Mouse (Mus musculus) lung, adult 18-20 months (tissue): ENCODE data around the gene Spata5.
A peak's percentile ranks its signal among the peaks of the same experiment; 100 is the strongest.
"Not testable (repeated sequence)": the region's sequence is repeated elsewhere in the genome, so short reads cannot be mapped to it uniquely, and the experiment has no call there.

Source experiments
- DNase-seq, 2 experiments: peaks; one replicate each; pipeline ENCODE4 v3.0.0; 2022; ENCODE audit warnings: mixed read lengths in 2 of 2

Spata5 gene

DNA sequence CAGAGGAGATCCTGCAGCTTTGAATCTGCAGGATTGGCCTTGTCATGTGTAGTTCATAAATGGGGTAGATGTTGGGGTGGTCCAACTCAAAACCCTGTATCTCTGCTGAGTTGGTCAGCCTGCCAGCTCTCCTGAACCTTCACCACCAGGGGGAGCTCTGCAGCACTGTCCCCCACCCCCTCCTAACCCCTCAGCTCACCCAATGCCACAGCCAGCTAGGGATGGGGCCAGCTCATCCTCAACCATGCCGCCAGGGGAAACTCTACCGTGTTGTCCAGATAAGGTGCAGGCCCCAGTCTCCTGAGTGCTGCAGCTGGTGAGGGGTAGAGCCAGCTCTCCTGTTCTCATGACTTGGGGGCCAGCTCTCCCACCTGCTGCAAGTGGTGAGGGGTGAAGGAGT, 95.8 kb downstream of the Spata5 start:
- DNase-seq: peak; percentile 11 to 29

GRCm38 (mm10) chr3:37516379-37516778, 96.7 kb downstream of the Spata5 start:
- no peak for DNase-seq

DNA sequence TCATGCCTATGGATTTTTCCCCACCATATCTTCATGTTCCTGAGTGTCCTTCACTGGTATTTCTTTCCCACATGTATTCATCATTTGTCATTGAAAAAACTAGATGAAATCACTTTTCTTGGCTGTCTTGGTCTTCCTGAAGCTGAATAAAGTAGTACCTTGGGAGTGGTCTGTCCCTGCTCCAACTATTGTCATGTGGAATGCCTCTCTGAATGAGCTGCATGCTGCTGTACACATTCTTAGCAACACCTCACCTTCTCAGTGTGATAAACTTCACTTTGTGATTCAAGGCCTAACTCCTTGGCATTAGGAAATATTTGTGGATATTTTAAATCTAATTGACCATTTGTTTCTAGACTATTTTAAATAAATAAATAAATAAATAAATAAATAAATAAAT, 98.9 kb downstream of the Spata5 start:
- no peak for DNase-seq

- no peak for DNase-seq
Observed at GRCm38 (mm10) chr3:37520334-37521023, 100.8 kb downstream of the Spata5 start.

- DNase-seq: no peak
Observed at GRCm38 (mm10) chr3:37532079-37532478, 112.4 kb downstream of the Spata5 start.

DNA sequence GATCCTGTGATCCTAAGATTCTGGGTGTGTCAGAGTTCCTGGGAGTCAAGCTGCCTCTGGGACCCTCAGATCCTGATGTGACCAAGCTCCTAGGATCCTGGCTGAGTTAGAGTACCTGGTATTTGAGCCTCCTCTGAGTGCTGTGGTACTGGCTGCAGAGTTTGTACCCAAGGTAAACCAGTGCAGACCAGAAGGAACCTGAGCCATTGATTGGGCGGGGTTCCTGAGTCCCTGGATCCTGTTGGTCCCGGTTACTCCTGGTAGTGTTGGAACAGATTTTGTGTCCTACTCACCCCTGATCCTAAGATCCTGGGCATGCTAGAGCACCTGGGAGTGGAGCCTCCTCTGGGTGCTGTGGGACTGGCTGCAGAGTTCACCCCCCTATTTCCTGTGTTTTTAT, 121.0 kb downstream of the Spata5 start:
- DNase-seq: not testable (repeated sequence)

GRCm38 (mm10) chr3:37546351-37546750, 126.7 kb downstream of the Spata5 start:
- no peak for DNase-seq

DNA sequence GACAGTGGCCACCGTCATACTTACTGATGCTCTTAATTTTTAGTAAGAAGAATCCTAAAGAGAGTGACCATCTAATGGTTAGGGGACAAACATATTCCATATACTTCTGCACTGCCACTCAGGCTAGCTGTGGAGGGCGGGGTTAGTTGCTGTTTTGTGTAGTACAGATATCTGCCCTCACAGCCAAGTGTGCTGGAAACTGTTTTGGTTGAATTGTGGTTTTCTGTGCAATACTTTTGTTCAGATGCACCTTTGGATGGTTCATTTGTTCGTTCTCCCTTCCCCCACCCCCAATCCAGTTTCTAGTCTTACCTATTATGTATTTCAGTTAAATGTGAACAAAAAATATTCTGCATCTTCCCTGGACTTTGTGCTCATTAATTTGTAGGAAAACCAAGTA, 130.5 kb downstream of the Spata5 start:
- no peak for DNase-seq

- DNase-seq: no peak
Observed at GRCm38 (mm10) chr3:37550594-37550993, 130.9 kb downstream of the Spata5 start.

GRCm38 (mm10) chr3:37551486-37551885, 131.8 kb downstream of the Spata5 start:
- DNase-seq: no peak

DNA sequence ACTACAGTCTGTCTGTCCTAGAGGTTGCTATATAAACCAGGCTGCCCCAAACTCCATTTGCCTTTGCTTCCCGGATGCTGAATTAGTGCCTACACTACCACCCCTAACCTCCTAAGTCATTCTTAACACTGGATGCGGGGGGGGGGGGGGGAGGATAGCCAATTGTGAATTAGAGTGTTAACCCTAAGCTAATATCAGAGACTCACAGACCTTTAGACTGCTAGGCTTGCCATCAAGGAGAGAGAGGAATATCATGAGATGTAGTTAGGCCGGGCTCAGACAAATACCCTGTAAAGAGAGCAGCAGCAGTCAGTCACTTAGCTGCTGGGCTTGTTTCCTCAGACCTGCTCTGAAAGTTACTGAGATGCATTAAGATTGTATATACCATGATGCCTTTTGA, 132.5 kb downstream of the Spata5 start:
- no peak for DNase-seq

- no peak for DNase-seq
Observed at GRCm38 (mm10) chr3:37553371-37554033, 133.8 kb downstream of the Spata5 start.

DNA sequence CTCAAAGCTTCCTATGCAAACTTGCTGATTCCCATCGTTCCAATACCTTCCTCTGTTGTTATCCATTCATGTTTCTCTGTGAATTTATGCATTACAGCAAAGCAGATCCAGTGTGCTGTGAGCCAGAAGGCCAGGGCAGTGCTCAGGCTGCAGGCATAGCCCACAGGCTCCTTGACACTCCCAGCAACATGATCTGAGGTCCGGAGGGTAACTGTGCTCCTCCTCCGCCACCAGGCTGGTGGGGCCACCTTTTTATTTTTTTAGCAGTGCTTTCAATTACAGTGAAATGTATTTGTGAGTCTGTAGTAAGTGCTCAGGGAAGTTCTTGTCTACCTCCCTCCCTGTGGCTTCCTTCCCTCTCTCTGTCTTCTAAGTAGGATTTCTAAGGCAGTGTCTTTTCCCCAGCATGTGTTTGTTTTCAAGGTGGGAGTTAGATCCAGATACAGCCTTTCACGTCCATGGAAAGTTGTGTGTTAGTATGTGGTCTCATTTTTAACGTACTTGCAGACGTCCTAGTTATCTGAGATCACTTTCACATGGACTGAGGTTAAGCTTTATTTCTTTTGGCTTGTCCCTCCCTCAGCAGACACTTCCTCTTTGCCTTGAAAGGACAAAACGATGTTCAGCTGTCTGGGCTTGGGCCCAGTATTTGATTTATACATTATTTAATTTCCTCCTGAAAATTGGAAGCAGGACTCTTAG, 136.9 kb downstream of the Spata5 start:
- no peak for DNase-seq

DNA sequence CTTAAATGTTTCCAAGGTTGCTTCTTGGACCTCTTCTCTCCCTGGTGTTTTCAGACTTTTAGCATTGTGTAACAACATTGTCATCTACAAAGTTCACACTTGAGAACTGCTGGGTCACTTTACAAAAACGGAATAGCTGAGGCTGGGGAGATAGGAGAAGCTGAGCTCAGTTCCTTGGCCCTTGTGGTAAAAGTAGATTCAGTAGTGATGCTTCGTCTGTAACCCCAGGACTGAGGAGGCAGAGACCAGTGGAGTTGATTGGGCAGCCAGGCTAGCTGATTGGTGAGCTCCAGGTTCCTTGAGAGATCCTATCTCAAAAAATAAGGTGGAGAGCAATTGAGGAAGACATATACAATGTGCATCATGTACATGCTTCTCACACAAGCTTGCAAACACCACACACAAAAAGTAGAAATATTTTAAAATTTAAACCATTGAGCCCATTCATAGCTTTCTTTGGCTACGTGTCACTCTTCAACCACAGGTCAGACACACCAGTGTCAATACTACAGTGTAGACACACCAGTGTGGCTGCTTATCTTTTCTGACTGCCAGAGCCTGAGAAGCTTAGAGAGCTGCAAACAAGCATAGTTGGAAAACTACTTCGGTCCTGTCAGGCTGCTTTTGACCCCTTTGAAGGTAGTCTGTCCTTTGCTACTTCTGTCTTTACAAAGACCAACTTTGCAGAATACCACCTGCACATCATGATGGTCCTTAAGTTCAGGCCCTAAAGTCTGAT, 138.2 kb downstream of the Spata5 start:
- no peak for DNase-seq

DNA sequence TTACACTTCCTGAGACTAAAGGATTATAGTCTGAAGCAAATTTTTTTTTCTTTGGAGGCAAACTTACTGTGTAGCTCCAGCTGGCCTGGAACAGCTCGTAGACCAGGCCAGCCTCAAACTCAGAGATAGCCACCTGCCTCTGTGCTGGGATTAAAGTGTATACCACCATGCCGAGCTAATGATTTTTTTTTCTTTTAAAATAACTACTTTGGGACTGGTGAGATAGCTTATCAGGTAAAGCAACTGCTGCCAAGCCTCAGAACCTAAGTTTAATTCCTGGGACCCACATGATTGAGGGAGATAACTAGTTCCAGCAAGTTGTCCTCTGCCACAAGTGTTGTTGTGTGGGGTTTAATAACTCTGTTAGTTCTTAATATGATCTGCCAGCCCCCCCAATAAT, 139.6 kb downstream of the Spata5 start:
- DNase-seq: no peak

DNA sequence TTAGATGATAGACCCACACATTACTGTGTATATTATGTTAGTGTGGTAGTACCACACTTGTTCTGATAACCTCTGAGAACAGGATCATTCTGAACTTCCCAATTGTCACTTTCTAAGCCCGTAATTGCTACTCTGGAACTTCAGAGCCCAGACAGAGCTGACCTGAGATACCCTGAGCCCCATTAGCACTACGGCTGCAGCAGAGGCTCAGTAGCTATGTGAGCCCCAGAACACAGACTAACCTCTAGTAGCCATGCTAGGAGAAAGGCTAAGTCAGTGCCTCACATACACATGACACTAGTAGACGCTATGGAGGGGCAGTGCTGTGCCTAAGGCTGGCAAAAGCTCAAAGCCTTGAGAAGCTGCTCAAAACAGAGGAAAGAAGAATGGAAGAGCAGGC, 141.8 kb downstream of the Spata5 start:
- DNase-seq: no peak

GRCm38 (mm10) chr3:37566097-37566496, 146.4 kb downstream of the Spata5 start:
- no peak for DNase-seq

GRCm38 (mm10) chr3:37567505-37567904, 147.8 kb downstream of the Spata5 start:
- no peak for DNase-seq

DNA sequence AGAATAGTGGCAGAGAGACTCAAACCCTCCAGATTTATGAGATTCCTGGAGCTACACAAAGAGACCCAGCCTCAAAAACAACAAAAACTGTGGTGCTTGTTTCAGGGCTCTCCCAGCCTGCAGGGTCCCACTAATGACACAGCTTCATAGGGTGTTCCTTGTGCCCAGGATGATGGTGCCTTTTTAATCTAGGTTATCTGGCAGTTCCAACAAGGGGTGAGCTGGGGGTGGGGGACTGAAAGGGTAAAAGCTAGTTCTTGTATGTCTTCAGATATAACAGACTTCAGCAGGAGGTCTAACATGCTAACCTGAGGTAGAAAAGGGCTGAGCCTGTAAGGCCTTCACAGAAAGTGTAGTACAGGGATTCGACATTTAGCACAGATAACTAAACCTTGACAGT, 149.1 kb downstream of the Spata5 start:
- no peak for DNase-seq

DNA sequence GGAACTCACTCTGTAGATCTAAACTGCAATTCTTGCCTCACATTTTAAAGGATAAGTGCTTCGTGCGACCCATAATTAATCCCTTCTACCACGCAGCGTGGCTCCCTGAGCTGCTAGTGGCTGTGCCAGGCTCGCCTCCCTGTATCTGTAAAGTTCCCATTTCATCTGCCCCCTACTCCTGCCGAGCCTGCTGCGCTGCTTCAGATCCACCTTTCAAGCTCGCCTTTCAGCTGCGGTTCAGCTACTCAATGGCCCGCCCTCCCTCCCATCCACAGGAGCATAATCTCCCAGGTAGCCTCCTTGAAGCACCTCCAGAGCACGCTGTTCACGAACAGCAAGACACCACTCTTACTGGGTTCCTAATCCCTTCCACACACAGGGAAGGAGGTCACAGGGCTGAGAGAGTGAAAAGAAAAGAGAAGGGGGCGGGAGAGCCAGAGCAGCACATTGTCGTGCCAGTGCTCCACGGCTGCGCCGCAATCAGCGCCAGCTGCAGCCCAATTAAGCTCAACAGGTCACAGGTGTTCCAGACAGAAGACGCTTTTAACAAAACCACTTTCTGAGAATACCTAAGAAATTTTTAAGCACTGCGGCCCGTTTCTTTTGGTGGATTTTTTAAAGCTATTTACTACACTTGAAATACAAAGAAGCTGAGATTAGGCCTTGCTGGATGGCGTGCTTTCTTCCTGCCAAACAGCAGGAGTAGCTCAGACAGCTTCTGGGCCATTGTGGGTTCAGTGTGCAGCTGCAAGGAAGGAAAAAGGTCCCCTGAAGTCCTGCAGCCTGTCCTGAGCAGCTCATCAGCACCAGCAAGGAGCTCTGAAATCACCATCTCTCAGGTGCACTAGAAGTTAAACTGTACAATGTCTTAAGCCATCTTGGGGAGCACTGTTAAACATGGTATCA, 150.2 kb downstream of the Spata5 start:
- no peak for DNase-seq

DNA sequence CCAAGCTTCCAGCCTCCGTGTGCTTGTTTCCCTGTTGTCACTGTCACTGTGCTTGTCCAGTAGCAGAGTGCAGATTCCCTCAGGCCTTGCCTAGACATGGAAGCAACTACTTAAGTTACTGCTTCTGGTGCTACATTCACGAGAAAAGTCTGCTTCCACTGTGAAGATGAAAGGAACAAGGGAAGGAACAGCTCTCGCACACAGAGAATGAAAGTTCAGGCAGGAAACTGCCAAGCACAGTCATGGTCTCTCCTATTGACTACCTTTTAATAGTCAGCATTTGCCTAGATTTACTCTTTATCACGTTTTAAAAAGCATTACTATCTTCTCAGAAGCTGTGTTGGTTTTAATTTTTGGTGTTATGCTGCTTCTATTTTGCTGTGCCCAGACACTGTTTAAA, 151.9 kb downstream of the Spata5 start:
- no peak for DNase-seq

DNA sequence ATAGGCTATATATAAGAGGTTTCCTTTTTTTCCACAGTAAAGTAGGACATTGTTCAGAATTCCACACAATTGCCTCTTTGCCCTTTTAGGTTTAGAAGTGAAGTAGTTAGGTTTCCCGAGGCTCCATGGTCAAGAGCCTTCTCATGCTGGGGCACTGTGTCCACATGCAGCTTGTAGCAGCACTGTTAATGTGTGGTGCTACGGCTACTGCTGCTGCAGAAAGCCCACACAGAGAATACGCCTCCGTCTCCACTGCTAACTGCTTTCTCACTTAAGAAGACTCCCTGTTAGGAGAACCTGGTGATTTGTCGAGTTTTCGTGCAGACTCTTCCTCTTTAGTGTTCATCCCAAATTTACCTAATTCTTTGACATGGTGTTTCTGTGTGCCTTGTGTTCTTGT, 152.4 kb downstream of the Spata5 start:
- DNase-seq: no peak
